Mouse (Mus musculus) midbrain, embryonic 14.5 days (tissue): ENCODE measurements at regions not wholly inside any gene's neighbourhood (a gene's known extent, or its start where the extent isn't known, plus 50 kb on each side); places are given as distances from the start of the nearest gene placed in this dataset.

Experiments used
- ATAC-seq: fragments of 200-750 bp; cut with Nextera tagmentation; 2 replicates; pipeline ENCODE4 v1.8.0; 2017; ENCODE audit warnings: moderate number of reproducible peaks, moderate library complexity; ENCODE audit not compliant: low FRiP score, low TSS enrichment
- DNase-seq: peaks from one replicate; pipeline ENCODE4 v3.0.0-alpha.2; 2015
- H3K27ac ChIP-seq: fragments of 300-500 bp; sonication (generic); replicated peaks from 2 replicates; pipeline ENCODE4 v1.5.1; 2014; ENCODE audit warnings: mild to moderate bottlenecking, low read depth, low read length, moderate library complexity
- H3K27me3 ChIP-seq: fragments of 300-500 bp; sonication (generic); 2 replicates; pipeline ENCODE4 v1.6.1; 2014; ENCODE audit warnings: low read length, control low read depth, mixed read lengths; ENCODE audit not compliant: control insufficient read depth, insufficient read depth
- H3K36me3 ChIP-seq: fragments of 300-500 bp; sonication (generic); 2 replicates; pipeline ENCODE4 v1.6.1; 2014; ENCODE audit warnings: low read length, control low read depth; ENCODE audit not compliant: control insufficient read depth, insufficient read depth
- H3K4me1 ChIP-seq: fragments of 300-500 bp; sonication (generic); 2 replicates; pipeline ENCODE4 v1.6.1; 2014; ENCODE audit warnings: mild to moderate bottlenecking, antibody characterized with exemption, low read length, control low read depth; ENCODE audit not compliant: control insufficient read depth, insufficient read depth
- H3K4me2 ChIP-seq: fragments of 300-500 bp; sonication (generic); 2 replicates; pipeline ENCODE4 v1.6.1; 2014; ENCODE audit warnings: mild to moderate bottlenecking, low read length, moderate library complexity
- H3K4me3 ChIP-seq: fragments of 300-500 bp; sonication (generic); replicated peaks from 2 replicates; pipeline ENCODE4 v1.5.1; 2014; ENCODE audit warnings: low read depth, low read length
- H3K9ac ChIP-seq: fragments of 300-500 bp; sonication (generic); replicated peaks from 2 replicates; pipeline ENCODE4 v1.6.1; 2014; ENCODE audit warnings: mild to moderate bottlenecking, low read length, moderate library complexity
- H3K9me3 ChIP-seq: fragments of 300-500 bp; sonication (generic); 2 replicates; pipeline ENCODE4 v1.6.1; 2016; ENCODE audit warnings: low read length, control low read depth, mixed read lengths; ENCODE audit not compliant: control insufficient read depth
- WGBS: fragments of 180-500 bp; shearing (Covaris S2); extraction: QIAGEN DNeasy Blood & Tissue Kit; methylation state at CpG from one replicate; pipeline ENCODE4 v1.1.7; 2014; 5-methylcytosine and 5-hydroxymethylcytosine counted together

DNA sequence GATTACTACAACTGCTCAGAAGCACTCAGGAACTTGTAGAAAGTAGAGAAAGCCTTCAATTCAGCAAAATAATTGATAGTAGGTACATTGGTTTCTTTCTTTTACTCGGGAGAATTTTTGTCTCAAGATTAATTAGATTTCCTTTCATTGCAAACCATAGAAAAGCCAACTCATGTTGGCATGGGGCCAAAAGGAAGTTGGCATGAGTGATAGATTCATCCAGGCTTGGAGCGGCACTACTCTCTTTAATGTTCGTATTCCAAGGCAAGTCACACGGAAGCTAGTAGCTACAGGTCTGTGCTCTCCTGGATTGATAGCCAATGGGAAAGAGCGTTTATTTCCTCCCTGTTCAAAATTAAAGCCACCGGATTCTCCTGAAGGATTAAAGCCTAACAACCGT is 580.6 kb upstream of the A1bg start:
- H3K27me3 ChIP-seq = no peaks in the 10 kb centered on the region
- no peak overlapping the region for H3K4me3 ChIP-seq
- 81% methylated on average over 7 of the region's 7 CpGs for WGBS
- no peak overlapping the region for H3K4me2 ChIP-seq
- H3K27ac ChIP-seq = no peak overlapping the region
- H3K9ac ChIP-seq = no peak overlapping the region
- no peaks in the 10 kb centered on the region for H3K36me3 ChIP-seq
- H3K4me1 ChIP-seq = no peaks in the 10 kb centered on the region
- DNase-seq = no peak
- no peak for ATAC-seq
- no peaks in the 10 kb centered on the region for H3K9me3 ChIP-seq

DNA sequence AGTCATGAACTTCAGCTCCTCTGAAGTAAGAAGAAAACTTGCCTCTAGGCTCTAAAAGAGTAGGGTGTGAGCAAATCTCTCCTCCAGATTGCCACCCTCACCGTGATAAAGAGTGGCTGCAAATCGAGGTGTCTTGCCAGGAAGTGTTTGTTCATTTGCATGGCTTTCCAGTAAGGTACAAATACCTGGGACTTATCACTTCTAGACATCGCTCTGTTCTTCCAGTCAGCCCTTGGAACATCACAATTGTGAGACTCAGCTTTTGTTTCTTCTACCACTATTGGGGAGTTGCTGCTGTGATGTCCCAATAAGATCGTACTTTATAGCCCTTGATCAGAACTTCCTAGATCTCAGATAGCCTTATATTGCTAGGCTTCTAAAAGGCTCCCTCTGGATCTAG is 566.9 kb upstream of the A1bg start:
- no peaks in the 10 kb centered on the region for H3K36me3 ChIP-seq
- no peaks in the 10 kb centered on the region for H3K27me3 ChIP-seq
- DNase-seq = no peak
- H3K4me1 ChIP-seq = no peaks in the 10 kb centered on the region
- no peak overlapping the region for H3K27ac ChIP-seq
- no peaks in the 10 kb centered on the region for H3K9me3 ChIP-seq
- no peak overlapping the region for H3K9ac ChIP-seq
- no peak overlapping the region for H3K4me2 ChIP-seq
- 91% methylated on average over 4 of the region's 4 CpGs for WGBS
- no peak for ATAC-seq
- H3K4me3 ChIP-seq = no peak overlapping the region

DNA sequence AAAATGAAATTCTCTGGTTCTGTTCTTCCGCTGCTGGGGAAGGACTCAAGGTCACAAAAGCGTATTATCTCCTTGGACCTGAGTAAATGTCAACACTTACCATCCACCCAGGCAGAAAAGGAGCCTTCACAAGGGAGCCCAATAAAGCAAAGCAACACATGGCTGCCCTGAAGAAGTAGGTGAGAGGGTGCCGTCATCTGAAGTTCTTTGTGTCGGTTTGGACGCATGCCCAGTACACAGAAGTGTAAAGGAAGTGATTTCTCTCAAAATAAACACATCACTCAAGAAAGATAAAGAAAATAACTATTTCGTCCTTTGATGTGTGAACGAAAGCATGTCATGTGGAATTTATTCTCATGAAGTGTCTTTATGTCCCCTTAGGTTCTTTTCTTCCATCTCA is 559.0 kb upstream of the A1bg start:
- Histone ChIP-seq H3K36me3 (no peaks in the 10 kb centered on the region), H3K4me3 (no peak overlapping the region), H3K4me2 (no peak overlapping the region), H3K9ac (no peak overlapping the region), H3K4me1 (no peaks in the 10 kb centered on the region), H3K9me3 (no peaks in the 10 kb centered on the region), H3K27me3 (no peaks in the 10 kb centered on the region), H3K27ac (no peak overlapping the region)
- ATAC-seq (no peak), DNase-seq (peak; percentile 34)
- 63% methylated on average over 7 of the region's 7 CpGs for WGBS

DNA sequence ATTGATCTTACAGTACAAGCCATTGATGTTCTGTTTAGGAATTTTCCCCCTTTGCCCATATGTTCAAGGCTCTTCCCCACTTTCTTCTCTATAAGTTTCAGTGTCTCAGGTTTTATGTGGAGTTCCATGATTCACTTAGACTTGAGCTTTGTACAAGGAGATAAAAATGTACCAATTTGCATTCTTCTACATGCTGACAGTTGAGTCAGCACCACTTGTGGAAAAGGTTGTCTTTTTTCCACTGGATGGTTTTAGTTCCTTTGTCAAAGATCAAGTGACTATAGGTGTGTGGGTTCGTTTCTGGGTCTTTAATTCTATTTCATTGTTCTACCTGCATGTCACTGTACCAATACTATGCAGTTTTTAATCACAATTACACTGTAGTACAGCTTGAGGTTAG is 551.1 kb upstream of the A1bg start:
- WGBS = 55% methylated on average over 1 of the region's 1 CpGs

DNA sequence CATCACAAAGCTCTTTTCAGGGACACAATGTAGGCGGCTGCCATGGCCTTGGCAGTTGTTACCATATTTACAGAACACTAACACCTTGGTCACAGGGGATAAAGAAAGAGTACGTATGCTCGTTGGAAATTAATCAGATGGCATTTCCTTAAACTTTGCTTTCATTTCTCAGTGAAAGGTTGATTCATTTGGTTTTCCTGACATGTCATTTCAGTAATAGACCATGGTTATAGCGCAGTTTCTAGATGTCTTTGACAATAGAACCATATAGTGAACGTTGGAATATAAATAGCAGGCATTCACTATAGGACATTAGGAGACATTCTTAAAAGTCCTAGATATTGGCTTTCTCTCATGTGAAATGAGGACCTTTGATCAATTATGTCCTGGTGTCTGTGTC is 532.2 kb upstream of the A1bg start:
- H3K4me3 ChIP-seq = no peak overlapping the region
- no peaks in the 10 kb centered on the region for H3K9me3 ChIP-seq
- ATAC-seq (no peak), DNase-seq (no peak)
- WGBS = 88% methylated on average over 5 of the region's 5 CpGs
- no peaks in the 10 kb centered on the region for H3K4me1 ChIP-seq
- no peaks in the 10 kb centered on the region for H3K27me3 ChIP-seq
- H3K36me3 ChIP-seq = no peaks in the 10 kb centered on the region
- no peak overlapping the region for H3K27ac ChIP-seq
- H3K4me2 ChIP-seq = no peak overlapping the region
- no peak overlapping the region for H3K9ac ChIP-seq

More for the DNA sequence above, 551.1 kb upstream of the A1bg start:
- no peaks in the 10 kb centered on the region for H3K27me3 ChIP-seq
- no peak overlapping the region for H3K27ac ChIP-seq
- H3K4me1 ChIP-seq = no peaks in the 10 kb centered on the region
- H3K36me3 ChIP-seq = no peaks in the 10 kb centered on the region
- H3K9me3 ChIP-seq = no peaks in the 10 kb centered on the region
- no peak overlapping the region for H3K9ac ChIP-seq
- ATAC-seq = no peak
- no peak for DNase-seq
- H3K4me3 ChIP-seq = no peak overlapping the region
- H3K4me2 ChIP-seq = no peak overlapping the region

DNA sequence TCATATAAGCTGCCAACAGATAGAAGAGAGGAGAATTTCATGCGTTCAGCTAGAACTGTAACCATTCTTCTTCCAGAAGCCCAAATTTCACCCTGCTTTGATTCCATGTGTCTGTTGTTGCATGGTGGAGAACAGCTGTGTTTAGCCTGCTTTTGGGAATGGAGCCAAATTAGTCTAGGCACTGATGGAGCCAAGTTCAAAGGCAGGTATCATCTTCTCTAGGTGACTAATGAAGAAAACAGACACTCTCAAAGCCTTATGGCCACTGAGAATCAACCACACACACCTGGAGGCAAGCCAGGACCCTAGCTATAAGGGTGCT is 531.5 kb upstream of the A1bg start:
- 90% methylated on average over 1 of the region's 1 CpGs for WGBS
- Histone ChIP-seq H3K27ac (no peak overlapping the region), H3K4me1 (no peaks in the 10 kb centered on the region), H3K4me3 (no peak overlapping the region), H3K4me2 (no peak overlapping the region), H3K9me3 (no peaks in the 10 kb centered on the region), H3K36me3 (no peaks in the 10 kb centered on the region), H3K27me3 (no peaks in the 10 kb centered on the region), H3K9ac (no peak overlapping the region)
- no peak for ATAC-seq
- DNase-seq = no peak

DNA sequence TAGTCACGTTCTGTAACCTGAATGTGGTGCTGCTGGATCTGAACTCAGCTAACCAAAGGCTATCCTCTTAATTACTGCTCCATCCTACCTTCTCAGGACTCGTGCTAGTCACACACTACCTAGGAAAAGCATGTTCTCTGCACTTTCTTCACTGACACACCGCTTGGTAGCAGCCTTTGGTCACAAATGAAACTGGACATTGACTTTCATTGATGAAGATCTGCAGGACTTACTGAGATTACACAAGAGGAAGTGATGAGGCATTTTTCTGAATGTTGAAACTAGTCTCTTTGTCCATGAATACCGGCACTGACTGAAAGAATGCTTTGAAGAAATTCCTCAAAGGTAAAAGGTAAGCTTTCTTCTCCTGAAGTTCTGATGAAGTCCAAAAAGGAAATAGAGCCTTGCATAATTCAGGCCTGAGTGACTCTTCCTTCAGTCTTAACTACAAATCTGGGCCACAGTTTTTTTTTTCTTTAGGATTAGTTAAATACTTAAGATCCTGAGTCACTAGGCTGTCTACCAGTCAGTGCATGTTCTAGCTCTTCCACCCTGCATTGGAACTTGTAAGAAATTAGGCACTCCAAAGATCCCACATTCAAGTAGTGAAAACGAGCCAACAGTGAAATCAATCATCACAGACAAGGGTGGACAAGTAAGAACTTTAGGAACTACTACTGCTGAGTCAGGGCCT is 531.0 kb upstream of the A1bg start:
- 83% methylated on average over 5 of the region's 5 CpGs for WGBS
- H3K9ac ChIP-seq = no peak overlapping the region
- H3K4me1 ChIP-seq = no peaks in the 10 kb centered on the region

DNA sequence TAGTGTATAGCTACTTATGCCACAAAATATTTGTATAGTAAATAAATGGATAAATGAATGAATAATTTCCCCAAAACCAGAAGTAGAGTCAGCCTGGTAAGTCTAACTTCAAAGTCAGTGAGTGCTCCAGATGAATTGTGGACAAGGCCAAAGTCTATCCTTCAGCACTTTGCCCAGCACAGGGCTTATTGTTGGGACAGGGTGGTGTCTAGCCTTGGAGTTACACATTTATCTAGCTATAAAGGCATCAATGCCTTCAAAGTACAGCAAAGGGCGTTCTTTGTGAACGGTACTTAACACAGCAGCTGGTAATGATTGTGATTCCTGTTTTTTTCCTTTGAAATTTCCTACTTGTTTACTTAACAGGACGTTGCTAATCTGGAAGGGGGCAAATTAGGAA is 527.4 kb upstream of the A1bg start:
- 57% methylated on average over 3 of the region's 3 CpGs for WGBS
- H3K27me3 ChIP-seq = no peaks in the 10 kb centered on the region
- ATAC-seq (no peak), DNase-seq (no peak)
- no peaks in the 10 kb centered on the region for H3K9me3 ChIP-seq
- H3K4me2 ChIP-seq = no peak overlapping the region
- no peaks in the 10 kb centered on the region for H3K4me1 ChIP-seq
- H3K4me3 ChIP-seq = no peak overlapping the region
- H3K36me3 ChIP-seq = no peaks in the 10 kb centered on the region
- no peak overlapping the region for H3K27ac ChIP-seq
- no peak overlapping the region for H3K9ac ChIP-seq

More for the DNA sequence above, 531.0 kb upstream of the A1bg start:
- no peak for ATAC-seq
- Histone ChIP-seq H3K4me3 (no peak overlapping the region), H3K27ac (no peak overlapping the region), H3K36me3 (no peaks in the 10 kb centered on the region), H3K4me2 (no peak overlapping the region), H3K9me3 (no peaks in the 10 kb centered on the region), H3K27me3 (no peaks in the 10 kb centered on the region)
- DNase-seq = no peak

DNA sequence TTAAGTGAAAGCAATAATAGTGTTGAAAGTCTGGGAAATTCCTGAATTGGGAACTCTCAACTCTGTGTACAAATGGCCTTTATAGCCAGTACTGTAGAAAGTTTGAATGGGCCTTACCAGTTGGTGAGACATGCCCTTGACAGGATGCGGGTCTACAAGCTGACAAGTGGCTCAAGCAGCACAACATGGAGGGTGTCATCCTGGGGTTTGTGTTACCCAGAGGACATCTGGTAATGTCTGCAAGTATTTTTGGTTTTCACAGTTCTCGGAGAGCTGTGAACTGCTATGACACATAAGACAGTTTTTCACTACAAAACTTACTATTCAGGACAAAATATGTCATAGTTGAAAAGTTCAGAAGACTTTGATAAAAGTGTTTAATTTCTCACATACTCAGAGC is 525.7 kb upstream of the A1bg start:
- Histone ChIP-seq H3K9me3 (no peaks in the 10 kb centered on the region), H3K27me3 (no peaks in the 10 kb centered on the region), H3K27ac (no peak overlapping the region), H3K9ac (no peak overlapping the region), H3K4me3 (no peak overlapping the region), H3K4me2 (no peak overlapping the region), H3K36me3 (no peaks in the 10 kb centered on the region), H3K4me1 (no peaks in the 10 kb centered on the region)
- WGBS = 93% methylated on average over 2 of the region's 2 CpGs
- ATAC-seq = no peak
- no peak for DNase-seq
